Mouse (Mus musculus) lung, postnatal 4 days (tissue): ENCODE measurements around the gene Ctbp1.

Source experiments
- DNase-seq, 2 experiments: peaks; one replicate each; pipeline ENCODE4 v3.0.0; 2021

The Ctbp1 gene

DNA sequence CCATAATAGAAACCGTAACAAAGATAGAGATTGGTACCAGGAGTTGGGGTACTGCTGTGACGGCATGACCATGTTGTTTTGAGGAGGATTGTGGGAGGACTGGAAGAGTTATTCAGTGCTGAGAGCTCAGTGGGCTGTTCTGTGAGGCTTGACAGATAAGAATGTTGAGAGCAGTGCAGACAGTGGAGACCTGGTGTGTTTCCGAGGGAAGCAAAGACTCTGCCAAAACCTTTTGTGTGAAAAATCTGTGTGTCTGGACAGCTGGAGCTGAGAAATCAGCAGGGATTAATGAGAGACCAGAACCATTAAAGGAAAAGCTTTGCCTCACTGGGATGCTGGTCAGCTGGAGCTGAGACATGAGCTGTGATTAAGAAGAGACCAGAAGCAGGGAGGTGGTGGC is 34.9 kb downstream of the Ctbp1 start:
- DNase-seq = no peak

DNA sequence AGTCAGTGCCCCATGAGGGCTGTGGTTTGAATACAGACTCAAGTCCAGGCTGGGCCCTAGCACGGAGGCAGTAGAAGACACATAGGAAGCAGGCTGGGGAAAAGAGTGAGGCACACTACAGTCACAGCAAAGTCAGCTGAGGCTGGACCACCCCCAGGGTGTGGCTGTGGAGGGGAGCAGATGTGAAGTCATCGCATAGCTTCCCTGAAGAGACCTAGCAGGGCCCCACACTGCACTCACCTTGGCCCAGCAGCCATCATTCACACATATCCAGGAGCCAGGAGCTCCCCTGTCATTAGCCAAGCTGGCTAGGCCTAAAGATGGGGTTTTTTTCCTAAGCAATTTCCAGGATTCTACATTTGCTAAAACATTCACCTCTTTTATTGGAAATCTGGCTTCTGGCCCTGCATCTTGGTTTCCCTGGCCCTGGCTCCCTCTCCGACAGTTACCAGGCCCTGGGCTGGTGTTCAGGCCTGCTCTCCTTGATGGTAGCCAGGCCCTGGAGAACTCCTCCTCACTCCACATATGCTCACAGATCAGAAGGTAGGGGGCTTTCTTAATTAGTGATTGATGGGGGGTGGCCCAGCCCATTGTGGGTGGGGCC is 35.6 kb downstream of the Ctbp1 start:
- DNase-seq = no peak

DNA sequence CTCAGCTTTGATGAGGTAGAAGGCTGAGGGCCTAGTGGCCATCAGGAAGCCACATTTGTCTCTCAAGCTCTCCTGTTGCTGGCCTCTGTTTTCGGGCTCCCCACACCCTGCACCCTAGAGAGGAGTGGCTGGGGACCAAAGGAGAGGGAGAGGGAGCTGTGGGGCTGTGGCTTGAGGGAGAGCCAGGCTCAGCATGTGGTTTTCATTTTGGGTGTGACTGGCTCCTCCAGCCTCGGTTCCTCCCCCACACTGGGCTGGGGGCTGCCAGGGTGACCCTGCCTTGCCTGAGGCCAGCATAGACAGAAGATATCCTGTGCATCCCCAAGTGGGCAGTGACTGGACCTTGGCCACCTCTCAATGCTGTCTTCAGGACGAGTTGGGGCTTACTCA is 36.5 kb downstream of the Ctbp1 start:
- DNase-seq = no peak

DNA sequence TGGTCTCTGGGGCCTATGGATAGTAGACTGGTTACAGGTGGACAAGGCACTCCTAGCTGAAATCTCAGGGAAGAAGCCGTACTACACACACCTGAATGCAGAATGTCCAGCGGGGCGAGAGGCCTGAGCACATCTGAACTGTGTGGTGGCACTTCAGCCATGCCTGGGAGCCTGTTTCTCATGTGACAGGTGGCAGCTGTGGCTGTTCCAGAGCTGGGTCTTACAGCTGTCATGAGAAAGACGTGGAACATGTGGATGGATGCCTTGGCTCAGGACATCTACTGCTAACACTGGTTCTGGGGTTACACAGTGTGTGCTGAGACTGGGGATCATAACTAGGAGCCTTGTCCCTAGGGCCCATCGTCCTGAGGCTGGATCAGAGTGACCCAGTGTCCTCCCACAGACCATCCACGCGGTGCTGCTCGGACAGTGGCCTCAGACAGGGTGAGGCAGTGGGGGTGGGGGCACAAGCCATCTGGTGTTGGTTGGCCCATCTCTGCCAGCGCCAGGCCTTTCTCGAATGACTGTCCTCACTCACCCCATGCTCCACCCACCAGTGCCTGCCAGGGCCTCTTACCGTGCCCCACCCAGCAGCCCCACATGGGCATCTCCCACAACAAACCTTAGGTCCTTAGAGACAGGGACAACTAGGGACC is 37.1 kb downstream of the Ctbp1 start:
- DNase-seq = no peak

DNA sequence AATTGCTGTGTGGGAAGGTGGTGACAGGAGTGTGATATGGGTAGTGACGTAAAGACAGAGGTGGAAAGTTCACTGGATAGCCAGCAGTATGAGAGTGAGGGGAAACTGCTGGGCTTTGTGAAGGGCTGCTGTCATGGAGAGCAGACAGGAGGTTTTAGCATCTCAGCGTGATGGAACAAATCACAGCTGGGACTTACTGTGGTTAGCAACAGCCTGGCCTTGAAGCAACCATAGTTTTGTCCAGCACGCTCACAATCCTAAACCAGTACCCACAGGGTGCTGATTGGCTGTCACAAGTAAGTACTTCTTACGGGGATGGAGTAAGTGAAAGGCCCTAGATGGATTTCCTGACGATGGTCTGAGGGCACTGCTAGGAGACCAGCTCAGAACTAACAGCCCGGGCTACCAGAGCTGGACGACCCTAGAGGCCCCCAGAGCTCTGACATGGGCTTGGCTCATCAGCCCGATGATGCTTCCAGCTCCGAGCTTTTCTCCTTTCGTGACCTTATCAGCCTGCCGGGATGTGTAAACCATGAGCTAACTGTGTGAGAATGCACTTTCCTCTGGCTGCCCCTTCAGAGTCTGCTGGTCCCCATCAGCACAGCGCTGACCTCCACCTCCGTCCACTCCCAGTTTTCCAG is 40.3 kb downstream of the Ctbp1 start:
- DNase-seq = peak; percentile 56 to 82

DNA sequence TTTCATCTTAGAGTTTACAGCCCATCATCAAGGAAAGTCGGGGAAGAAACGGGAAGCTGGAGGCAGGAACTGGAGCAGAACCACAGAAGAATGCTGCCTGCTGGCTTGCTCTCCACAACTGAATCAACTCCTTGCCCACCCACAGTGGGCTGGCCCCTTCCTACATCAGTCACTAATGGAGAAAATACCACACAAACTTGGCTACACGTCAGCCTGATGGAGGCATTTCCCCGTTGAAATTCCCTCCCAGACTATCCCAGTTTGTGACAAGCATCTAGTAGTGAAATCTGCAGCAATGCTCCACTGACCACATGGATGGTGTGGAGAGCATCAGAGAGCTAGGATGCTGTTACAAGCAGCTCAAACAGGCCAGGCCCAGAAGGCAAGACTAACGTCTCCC is 42.0 kb downstream of the Ctbp1 start:
- no peak for DNase-seq

DNA sequence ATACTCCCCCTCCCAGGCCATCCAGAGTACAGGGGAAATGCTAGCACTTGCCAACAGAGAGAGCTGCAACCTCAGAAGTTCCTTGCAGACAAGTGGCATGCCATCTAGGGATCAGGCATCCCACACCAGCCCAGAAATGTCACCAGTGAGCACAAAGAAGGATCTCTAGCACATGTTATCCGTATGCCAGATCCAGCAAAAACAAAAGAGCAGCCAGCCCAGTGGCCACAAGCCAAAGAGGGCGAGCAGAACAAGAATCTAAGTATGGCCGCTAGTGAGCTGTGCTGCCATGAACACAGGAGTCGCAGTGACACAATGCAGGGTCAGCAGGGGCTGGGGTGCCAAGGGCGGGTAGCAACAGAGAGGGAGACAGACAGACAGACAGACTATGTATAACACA is 44.5 kb downstream of the Ctbp1 start:
- peak; percentile 43 to 67 for DNase-seq

DNA sequence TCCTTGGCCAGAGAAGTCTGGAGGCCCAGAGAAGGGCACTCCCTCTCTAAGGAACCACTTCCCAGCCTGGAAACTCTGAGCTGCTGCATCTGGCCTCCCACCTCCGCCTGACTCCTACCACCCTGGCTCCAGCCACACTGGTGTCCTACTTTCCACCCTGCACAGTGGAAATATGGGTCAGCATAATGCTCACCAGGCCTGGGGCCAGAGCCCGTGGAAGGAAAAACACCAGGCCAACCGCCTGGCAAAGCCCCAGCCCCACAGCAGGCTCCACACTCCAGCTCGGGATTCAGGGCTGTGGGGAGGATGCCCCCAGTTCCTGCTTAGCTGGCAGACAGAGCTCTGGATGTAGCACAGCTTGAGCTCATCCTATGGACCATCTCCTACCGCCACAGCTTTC is 46.4 kb downstream of the Ctbp1 start:
- peak; percentile 68 to 85 for DNase-seq

DNA sequence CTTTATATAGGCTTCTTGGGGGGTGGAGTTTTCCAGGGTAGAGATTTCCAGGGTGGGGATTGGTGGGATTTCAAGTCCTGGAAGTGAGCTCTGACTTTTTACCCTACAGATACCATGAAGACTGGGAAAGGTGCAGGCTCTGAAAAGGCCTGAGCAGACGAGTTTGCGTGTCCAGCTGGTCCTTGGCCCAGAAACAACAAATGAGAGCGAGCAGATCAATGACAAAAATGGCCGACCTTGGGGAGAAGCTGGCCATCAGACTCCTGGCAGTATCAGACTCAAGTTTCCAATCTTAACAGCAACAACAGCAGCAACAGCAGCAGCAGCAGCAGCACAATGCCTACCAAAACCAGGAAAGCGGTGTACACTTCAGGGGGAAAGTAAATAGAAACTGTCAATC is 49.1 kb downstream of the Ctbp1 start:
- DNase-seq = no peak

DNA sequence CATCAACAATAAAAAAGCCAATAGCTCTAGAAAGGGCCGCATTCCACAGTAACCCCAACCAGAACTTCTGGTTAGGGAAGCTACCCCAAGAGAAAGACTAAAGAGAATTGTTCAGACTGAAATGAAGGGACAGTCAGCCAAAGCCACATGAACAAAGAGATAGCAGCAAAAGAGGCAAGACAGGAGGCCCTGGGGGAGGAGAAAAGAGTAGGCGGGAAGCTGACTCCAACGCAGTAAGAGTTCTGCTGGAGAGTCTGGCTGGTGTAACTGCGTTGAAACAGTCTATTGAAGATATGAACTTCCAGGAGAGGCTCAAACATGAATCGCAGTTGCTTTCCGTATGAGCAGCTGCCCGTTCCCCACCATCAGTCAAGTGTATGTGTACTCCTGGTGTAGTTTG is 50.3 kb downstream of the Ctbp1 start:
- no peak for DNase-seq

DNA sequence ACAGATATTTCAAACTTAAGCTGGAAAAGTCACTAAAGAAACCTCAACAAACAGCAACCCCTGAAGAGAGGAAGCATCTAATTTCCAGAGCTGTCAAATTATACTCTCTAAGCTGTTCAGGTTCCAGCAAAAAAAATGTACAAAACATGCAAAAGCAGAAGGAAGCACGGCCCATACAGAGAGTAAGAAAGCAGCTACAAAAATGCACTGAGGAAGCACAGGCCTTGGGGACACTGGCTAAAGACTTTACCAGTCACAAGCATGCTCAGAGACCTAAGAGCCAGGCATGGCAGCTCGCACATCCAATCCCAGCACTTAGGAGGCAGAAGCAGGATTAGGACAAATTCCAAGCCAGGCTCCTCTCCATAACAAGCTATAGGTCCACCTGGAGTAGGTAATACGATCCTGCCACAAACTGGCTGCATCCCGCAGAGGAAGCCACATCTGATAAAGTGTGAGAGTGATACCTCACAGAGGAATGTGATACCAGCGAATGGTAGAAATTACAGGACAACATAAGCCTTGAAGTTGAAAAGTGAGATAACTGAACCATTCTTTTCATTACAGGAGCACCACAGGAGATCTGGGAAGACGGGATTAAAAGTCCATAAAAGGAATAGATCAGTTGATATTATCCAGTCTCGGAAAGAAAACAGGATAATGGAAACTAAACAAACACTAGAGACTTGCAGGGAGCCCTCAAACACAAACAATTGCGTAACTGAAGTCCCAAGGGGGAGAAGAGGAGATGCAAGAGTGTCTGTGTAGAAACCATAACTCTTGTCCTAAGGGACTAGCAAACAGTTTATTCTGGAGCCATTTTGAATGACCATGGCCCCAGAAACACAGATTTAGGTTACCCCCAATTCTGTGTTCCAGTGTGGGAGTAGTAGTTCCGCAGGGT is 51.7 kb downstream of the Ctbp1 start:
- DNase-seq = no peak

DNA sequence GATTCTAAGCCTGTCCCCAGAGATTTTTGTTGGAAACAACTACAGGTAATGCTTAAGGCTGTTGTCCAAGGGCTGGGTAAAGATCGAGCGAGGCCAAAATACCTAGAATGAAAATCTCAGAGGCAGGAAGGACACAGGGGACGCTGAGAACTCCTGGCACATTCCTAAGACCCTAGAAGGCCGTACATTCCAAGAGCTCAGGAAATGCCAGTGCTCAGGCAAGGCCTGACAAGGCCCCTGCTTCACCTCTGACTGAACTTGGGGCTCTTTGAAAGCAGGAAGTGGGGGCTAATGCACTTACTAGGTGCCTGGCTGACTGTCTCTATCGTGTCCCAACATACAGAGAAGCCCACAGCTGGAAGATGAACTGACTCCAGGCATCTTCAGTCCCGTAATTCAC is 52.4 kb downstream of the Ctbp1 start:
- no peak for DNase-seq

DNA sequence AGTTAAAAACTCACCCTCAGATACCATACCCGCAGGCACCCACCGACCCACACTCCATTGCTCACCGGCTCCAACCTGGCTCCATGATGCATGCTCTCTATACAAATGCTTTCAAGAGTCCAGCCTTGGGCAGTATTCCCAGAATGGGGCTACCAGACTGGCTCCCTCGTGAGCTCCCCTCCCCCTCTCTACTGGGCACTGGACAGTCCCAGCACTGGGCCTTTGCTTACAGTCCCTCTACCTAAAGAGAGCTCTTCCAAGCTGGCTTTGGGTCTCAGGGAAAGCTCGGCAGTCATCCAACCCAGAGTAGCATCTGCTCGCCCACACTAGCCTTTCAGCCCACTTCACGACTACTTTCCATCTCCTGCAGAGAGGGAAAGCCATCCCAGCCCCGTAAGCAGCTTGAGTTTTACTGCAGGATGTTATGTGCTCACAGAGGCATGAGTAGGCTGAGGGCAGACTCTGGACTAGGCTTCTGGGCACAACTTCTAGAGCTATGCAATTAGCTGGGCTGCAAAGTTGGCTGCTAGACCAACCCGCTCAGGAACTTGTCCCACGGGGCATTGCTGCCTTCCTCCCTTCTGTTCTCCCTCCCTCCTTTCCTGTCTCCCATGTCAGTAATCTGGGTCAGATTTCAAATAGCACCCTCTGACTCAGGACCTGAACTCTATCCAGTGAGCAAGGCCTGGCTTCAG is 54.3 kb downstream of the Ctbp1 start:
- peak; percentile 41 to 69 for DNase-seq

DNA sequence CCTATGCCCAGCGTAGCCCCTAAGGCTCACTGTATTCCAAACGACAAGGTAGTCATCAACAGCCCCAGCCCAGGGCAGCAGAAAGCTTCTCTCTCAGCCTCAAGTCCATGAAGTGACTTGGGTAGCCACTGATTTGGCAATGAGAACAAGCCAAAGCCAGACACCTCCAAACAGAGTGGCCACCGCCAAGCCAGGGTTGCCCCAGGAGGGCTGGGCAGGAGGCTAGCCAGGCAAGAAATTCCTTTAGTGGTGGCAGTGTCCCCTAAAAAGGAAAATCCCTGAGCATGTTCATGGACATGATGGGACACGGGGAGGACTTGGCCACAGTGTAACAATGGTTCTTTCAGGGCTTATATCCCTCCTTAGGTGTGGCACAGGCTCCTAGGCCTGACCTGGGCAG is 55.0 kb downstream of the Ctbp1 start:
- no peak for DNase-seq

DNA sequence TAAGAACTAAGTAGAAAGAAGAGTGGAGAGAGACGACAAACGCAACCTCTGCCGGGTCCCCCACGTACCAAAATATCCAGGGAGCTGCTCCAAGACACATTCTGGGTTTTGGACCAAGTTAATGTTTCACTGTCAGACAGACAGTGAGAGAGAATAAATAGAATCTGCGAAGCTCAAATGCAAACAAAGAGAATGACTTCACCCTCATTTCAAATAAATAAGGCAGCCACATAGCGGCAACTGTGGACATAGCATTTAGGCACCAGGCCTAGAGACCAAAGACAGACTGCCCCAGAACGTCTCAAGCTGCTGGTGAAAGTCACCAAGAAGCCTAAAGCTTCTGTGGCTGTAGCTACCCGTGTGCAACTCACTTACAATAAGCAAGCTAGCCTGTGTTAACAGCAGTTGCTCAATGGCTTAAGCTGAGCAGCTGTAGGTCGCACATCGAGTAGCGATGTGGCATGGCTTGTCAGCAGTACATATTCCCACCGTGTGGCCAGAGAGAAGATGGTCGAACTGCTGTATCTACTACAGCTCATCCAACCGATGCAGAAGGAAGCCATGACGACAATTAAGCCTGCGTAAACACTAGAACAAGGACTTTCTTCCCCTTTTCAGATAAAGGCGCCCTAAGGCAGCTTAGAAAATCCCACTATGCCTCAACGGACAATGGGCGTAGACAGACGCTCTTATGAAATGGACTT is 55.9 kb downstream of the Ctbp1 start:
- peak; percentile 51 to 57 for DNase-seq

DNA sequence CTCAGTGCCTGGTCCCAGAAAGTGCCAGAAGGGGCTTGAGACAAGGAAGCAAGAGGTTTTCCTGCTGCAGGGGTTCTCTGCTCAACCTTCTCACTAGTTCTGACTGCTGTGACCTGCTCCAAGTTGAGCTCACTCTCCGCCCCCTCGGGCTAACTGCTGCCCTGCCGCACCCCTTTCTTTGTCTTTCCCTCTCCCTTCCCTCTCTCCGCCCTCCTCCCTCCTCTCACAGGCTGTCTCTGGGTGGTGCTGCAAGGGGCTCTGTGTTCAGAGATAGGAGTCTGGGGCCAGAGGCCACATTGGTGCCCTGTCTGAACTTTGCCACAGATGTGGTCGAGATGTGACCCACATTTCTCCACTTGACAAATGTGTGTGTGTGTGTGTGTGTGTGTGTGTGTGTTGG is 56.7 kb downstream of the Ctbp1 start, which contains the start of gene Spon2:
Spon2 (minus strand) TSS at position 375 of the 400 bp plus-strand sequence.
- DNase-seq = peak; percentile 63 to 75

DNA sequence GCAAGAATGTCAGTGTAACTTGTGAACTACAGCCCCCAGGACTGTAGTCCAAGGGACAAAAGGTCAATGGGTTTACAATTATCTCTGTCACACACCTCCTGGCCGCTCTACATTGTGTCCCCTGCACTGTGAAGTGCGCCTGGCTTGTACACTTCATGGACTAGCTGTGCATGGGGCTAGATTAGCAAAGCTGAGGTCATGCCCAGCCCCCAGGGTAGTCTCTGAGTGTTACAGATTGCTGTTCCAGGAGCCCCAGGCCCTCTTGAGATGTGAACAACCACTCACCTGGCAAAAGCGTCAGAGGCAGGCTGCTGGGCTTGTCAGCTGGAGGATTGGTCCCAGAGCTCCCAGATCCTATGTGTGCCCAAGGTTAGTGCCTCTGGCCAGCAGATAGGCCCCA is 57.1 kb downstream of the Ctbp1 start:
- no peak for DNase-seq

DNA sequence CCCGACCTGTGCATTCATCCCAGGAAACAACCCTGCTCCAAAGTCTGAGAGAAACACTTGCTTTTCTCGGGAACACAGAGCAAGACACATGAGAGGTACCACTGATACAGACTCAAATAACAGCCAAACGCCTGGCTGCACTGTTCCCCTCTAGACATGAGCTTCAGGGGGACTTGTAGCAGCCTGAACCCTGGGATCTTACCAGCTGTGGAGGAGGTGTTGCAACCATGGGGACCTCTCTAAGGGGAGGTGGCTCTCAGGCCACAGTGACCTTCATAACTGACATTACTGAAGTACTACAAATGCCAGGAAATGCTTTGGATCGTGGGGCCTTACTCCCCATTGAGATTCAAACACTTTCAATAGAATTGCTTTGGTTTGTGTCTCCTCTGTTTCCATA is 60.1 kb downstream of the Ctbp1 start:
- DNase-seq = peak in 1 of 2 experiments; percentile 4

DNA sequence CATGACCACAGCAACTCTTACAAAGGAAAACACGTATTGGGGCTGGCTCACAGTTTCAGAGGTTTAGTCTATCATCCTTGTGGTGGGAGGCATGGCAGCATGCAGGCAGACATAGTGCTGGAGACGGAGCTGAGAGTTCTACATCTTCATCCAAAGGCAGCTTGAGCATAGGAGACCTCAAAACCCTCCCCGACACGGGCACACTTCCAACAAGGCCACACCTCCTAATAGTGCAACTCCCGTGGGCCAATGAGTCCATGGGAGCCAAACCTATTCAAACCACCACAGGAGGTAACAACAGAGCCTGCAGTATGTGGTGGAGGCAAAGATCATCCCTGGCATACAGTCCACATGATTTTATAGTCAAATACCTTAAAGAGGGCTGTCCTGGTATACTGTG is 63.5 kb downstream of the Ctbp1 start:
- DNase-seq = peak in 1 of 2 experiments; percentile 17

DNA sequence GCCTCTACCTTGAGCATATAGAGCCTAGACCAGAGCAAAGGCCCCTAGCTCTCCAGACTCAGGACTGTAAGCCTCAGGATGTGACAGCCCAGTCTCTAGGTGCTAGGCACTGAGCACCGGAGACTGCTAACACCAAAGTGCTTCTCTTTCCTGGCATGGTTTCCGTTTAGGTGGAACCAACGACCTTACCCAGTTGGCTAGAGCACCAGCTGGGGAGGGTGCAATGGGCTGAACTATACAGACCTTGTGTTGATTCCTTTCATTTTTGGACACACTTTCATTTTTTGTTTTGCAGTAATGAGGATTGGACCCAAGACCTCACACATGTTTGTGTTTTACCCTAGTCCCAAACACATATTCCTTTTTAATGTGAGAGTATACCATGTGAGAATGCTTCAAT is 64.3 kb downstream of the Ctbp1 start:
- DNase-seq = peak in 1 of 2 experiments; percentile 3

DNA sequence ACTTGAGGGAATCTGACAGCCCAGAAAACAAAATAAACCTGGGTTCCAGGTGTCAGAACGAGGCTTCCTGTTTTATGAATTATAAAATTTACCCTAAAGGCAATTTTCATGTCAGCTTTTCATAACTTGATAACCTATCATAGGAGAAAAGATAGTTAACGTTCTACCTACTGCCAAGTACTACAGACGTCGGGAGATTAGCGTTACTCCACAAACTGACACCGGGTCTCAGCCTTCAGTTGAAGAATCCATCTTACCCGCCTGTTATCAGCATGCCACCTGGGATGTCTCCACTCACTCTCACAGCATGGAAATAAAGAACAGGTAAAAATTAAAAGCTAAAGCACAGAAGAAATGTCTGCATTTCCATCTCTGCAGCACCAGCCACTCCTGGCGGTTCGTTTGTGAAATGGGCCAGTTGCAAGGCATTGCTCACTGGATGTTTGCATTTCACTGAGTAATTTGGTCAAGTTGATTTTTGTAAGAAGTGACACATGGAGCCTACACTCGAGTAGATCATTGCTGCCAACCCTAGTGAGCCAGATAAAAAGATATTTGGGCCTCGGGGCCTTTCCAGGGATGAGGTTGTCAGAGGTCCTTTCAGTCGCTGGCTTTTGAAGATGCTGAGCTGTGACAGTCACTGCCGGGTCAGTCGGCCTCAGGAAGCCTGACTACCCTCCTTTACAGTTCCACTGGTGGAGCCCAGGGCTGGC is 66.1 kb downstream of the Ctbp1 start:
- peak in 1 of 2 experiments; percentile 4 for DNase-seq
